In genomic region chr1:118398567-118398966, GRCm38 (mm10) we compare ENCODE assay signal across 15 mouse cellular contexts. TPM values are rescaled to one million over a fixed set of nuclear protein-coding genes. Genes with fewer than 3 reads are reported as not detected.
DNase-seq lines count a peak whose midpoint lies in the region; TF ChIP-seq lines count a peak whose summit lies in the region.
"Had no signal": no experiment of that assay in that cellular context is flagged by ENCODE, and none has a peak within 500 bp of the region (broad histone marks: within the 10 kb centered on the region; RNA-seq: fewer than 3 reads in every experiment).

No protein-coding gene starts in this region.

- no peaks in the 10 kb centered on the region for H3K27me3 ChIP-seq in kidney, adult 2 months (replicated peaks; ENCODE audit: control insufficient read depth, insufficient read depth, low read length)
- H3K27me3 ChIP-seq: embryonic facial prominence, embryonic 15.5 days; forebrain, embryonic 15.5 days; heart, embryonic 15.5 days; hindbrain, embryonic 12.5 days had no signal

- DNase-seq in kidney, postnatal 10 days, result peak; percentile 17
- no peak for DNase-seq in kidney, adult 2 months
- DNase-seq in R1 (ENCODE audit: low read depth, low spot score), result peak; percentile 60
- DNase-seq in lung, adult 18-20 months, result peak; percentile 87 to 89
- DNase-seq in lung, postnatal 4 days, result peak; percentile 70 to 81
- no peak for DNase-seq in cerebellum, adult 11 months
- no peak for DNase-seq in testis, postnatal 10 days (ENCODE audit: low spot score)
- DNase-seq: adrenal gland, adult 8-10 months; kidney, adult 18-20 months had no signal

- no peak for TF ChIP-seq POLR2A in kidney, adult 2 months (IDR thresholded peaks at IDR 0.05; ENCODE audit: low read depth, low read length)

- no peak for TF ChIP-seq CTCF in kidney, adult 2 months (conservative IDR thresholded peaks at IDR 0.05; ENCODE audit: insufficient read depth, insufficient read length, low read depth, low read length)

- H3K27ac ChIP-seq in kidney, adult 2 months (ENCODE audit: insufficient read depth, low read depth, low read length), result no peak overlapping the region
- H3K27ac ChIP-seq: embryonic facial prominence, embryonic 15.5 days; forebrain, embryonic 15.5 days; heart, embryonic 15.5 days; hindbrain, embryonic 12.5 days; left cerebral cortex, adult 2 months; midbrain, embryonic 10.5 days had no signal

- no peak overlapping the region for H3K4me3 ChIP-seq in kidney, adult 2 months (ENCODE audit: insufficient read depth, low read depth, low read length)
- H3K4me3 ChIP-seq: embryonic facial prominence, embryonic 15.5 days; forebrain, embryonic 15.5 days; heart, embryonic 15.5 days; hindbrain, embryonic 12.5 days; left cerebral cortex, adult 2 months; midbrain, embryonic 10.5 days had no signal

- H3K36me3 ChIP-seq in kidney, adult 2 months (ENCODE audit: control insufficient read depth, insufficient read depth, low read length), result no peaks in the 10 kb centered on the region
- H3K36me3 ChIP-seq: heart, embryonic 15.5 days had no signal

- 65% methylated on average over 6 of the region's 6 CpGs for WGBS in kidney, adult 2 months

- no peaks in the 10 kb centered on the region; the same call in 1 of the 2 replicates for H3K4me1 ChIP-seq in kidney, adult 2 months (ENCODE audit: control insufficient read depth, insufficient read depth, low read length)
- H3K4me1 ChIP-seq: forebrain, embryonic 15.5 days; midbrain, embryonic 10.5 days had no signal

RNA-seq across cellular contexts. Expression of gene Clasp1, which starts 9.7 kb away (rescaled TPM):
- polyA plus RNA-seq in kidney, adult 2 months (2012; rRNA removed), result 11.5 and 12.8 TPM in 2 replicates

Comparison
In these comparisons a context has a peak if more than half of its experiments do, and no peak if none do; other contexts are left out.
1. DNase-seq: peak in kidney, postnatal 10 days (single experiment), R1 (single experiment), lung, adult 18-20 months (2 of 2) and lung, postnatal 4 days (2 of 2); none in kidney, adult 2 months (single experiment), cerebellum, adult 11 months (single experiment) and testis, postnatal 10 days (single experiment).